Mouse (Mus musculus) left cerebral cortex, adult 2 months (tissue): ENCODE results near the gene Ttll4. TPM values are rescaled to one million over a fixed set of nuclear protein-coding genes. Genes with fewer than 3 reads are reported as not detected.

Experiments
- DNase-seq, 2 experiments: peaks; one replicate each; pipeline ENCODE4 v3.0.0; 2021 to 2022; ENCODE audit warnings: low spot score in 2 of 2, mixed read lengths in 1 of 2; ENCODE audit errors: extremely low spot score in 1 of 2
- H3K27ac ChIP-seq: fragments of 200-600 bp; 2 replicates; pipeline ENCODE4 v1.8.1; 2022
- H3K4me3 ChIP-seq: fragments of 200-600 bp; 2 replicates; pipeline ENCODE4 v1.8.1; 2022
- CTCF ChIP-seq: fragments of 200-600 bp; IDR thresholded peaks from 2 replicates; pipeline ENCODE4 v1.8.1; 2022; ENCODE audit warnings: antibody characterized with exemption, mild to moderate bottlenecking, moderate library complexity
- intact Hi-C: fragments of 180-260 bp; cut with DNase I; formaldehyde crosslinking; loops from one replicate; pipeline ENCODE4 v1.15.1; 2025
- long read RNA-seq, 2 experiments: library from polyadenylated mRNA; stranded (forward); transcript quantifications; one replicate each; pipeline ENCODE4 v2.0.0; 2021; ENCODE audit warnings: borderline mapping rate in 2 of 2
- total RNA-seq, 2 experiments: library from RNA; stranded (reverse); gene quantifications; 2 replicates each; pipeline ENCODE4 v1.2.3; 2021

Ttll4 gene
- 10 to 100 TPM; 22.1 to 24.1 TPM for total RNA-seq
- long read RNA-seq, experiment 1, partial matches to known transcripts = 1 of 7 reads
- long read RNA-seq, experiment 1, other reads (novel, unspliced or antisense) = 6 of 7 reads
- long read RNA-seq, experiment 2, full-length matches to known transcripts = 5 of 14 reads
- long read RNA-seq, experiment 2, partial matches to known transcripts = 2 of 14 reads
- long read RNA-seq, experiment 2, other reads (novel, unspliced or antisense) = 7 of 14 reads

- peak; percentile 87 to 93 for DNase-seq
- intact Hi-C loops = no loop called here
- peak; percentile 56 for TF ChIP-seq CTCF
- H3K27ac ChIP-seq = peak within 1 kb of the TSS; percentile 91
- peak within 1 kb of the TSS; percentile 98 for H3K4me3 ChIP-seq
Observed at GRCm38 (mm10) chr1:74661448-74662195, at the start of gene Ttll4. TSS of gene Ttll4 (plus strand) at chr1:74661745.

GRCm38 (mm10) chr1:74624183-74624582 lies 37.4 kb upstream of the Ttll4 start:
- DNase-seq = no peak
- no peak for TF ChIP-seq CTCF
- H3K4me3 ChIP-seq = no peak overlapping the region
- intact Hi-C loops = no loop called here
- no peak overlapping the region for H3K27ac ChIP-seq

DNA sequence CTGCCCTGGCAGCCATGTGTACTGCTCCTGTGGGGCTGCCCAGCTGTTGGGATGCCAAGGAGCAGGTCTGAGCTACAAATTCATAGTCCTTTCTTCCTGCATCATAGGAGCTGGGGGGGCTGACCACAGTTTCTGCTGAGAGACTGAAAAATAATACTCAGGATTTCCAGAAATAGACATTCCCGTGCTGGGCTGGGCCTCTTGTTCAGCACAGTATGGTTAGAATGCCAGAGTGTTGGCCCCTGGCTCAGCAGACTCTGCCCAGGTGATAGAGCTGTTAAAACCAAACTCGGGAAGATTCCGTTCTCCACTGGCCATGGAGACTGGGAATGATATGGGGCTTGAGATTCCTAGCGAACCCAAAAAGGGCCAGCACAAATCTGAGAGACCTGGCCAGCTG lies 35.5 kb upstream of the Ttll4 start:
- no peak overlapping the region for H3K4me3 ChIP-seq
- H3K27ac ChIP-seq = no peak overlapping the region
- intact Hi-C loops = no loop called here
- TF ChIP-seq CTCF = no peak
- DNase-seq = no peak

- Histone ChIP-seq H3K4me3 (no peak overlapping the region), H3K27ac (no peak overlapping the region)
- intact Hi-C loops = no loop called here
- TF ChIP-seq CTCF = no peak
- DNase-seq = no peak
Observed at GRCm38 (mm10) chr1:74628001-74628400, 33.5 kb upstream of the Ttll4 start.

DNA sequence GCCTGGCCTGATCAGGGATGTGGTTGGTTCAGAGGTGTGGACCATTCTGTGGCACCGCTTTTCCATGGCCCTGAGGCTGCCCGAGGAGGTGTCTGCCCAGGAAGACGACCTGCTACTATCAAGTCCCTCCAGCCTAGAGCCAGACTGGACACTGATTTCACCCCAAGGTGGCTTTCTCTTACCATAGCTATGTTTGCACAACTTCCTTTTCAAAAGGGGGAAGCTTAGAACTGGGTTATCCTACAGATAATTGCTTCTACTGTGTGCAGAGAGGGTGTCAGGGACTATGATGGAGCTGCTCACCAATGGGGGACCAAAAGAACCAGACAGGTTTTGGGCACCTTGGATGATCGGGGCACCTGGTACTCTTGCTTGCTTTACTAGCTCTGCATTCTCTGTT lies 28.8 kb upstream of the Ttll4 start:
- Histone ChIP-seq H3K4me3 (no peak overlapping the region), H3K27ac (no peak overlapping the region)
- intact Hi-C loops = no loop called here
- no peak for DNase-seq
- TF ChIP-seq CTCF = no peak

- no peak for TF ChIP-seq CTCF
- intact Hi-C loops = no loop called here
Observed at GRCm38 (mm10) chr1:74643524-74643923, 18.0 kb upstream of the Ttll4 start.

DNA sequence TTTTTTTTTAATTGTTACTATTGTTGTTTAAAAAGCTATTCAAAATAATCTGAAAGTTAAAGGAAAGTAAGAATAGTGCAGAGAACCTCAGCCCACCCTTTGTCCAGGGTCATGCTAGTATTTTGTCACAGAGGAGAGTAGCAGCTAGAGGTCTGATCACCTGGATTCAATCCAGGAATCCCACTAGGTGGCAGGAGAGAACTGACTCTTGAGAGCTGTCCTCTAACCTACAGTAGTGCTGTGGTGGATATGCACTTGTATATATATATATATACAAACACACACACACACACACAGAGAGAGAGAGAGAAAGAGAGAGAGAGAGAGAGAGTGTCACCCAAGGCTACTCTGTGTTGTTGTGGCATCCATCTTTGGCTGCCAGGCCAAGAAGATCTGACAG lies 17.6 kb upstream of the Ttll4 start:
- peak; percentile 8; the same call in 1 of the 2 replicates for TF ChIP-seq CTCF
- no peak overlapping the region for H3K27ac ChIP-seq
- intact Hi-C loops = no loop called here
- DNase-seq = no peak
- H3K4me3 ChIP-seq = no peak overlapping the region

More at GRCm38 (mm10) chr1:74643524-74643923, 18.0 kb upstream of the Ttll4 start:
- no peak for DNase-seq
- Histone ChIP-seq H3K4me3 (no peak overlapping the region), H3K27ac (no peak overlapping the region)

DNA sequence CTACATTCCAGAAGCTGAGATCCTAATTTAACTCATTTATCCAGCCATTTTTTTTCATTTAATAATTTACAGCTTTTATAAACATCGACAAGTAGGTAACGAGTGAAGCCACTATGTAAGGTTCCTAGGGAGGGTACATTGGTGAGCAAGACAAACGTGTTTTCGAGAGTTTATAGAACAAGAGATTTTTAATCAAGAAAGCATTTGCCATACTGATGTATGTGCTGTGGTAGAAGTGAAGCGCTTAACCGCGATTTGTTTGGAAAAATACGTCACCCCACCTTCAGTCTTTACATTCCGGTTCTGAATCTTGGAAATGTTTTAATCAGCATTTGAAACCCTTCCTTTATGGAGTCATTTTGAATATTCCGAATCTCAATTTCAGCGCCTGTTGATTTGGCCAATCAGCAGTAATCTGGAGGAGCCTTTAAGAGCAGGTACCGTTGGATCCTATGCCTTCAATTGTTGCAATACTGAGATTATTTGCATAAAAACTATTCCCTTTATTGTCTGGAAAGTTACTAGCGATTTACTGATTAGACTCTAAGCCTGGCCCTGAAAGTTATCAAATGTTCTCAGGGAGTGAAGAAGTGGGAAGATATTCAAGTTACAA lies 814 bp downstream of the Ttll4 start:
- DNase-seq = no peak
- Histone ChIP-seq H3K4me3 (peak overlapping the region; percentile 98), H3K27ac (peak overlapping the region; percentile 91)
- TF ChIP-seq CTCF = no peak
- intact Hi-C loops = no loop called here

DNA sequence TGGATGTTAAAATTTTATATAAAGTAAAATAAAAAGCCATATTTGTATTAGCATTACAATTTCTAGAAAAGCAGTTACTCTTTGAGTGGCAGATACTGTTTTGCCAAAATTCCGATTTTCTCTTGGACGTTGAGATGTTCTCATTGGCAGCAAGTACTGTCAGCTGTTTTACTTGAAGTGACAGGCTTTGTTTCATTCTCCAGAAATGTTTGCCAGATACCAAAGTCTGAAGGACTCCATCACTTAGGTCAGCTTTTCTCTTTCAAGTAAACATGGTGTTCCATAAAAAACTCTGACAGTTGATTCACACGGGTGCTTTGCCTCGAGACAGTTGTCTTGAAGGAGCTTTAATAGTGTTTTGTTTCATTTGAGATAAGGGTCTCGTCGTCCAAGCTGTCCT lies 3.6 kb downstream of the Ttll4 start:
- DNase-seq = no peak
- no peak for TF ChIP-seq CTCF
- Histone ChIP-seq H3K27ac (no peak overlapping the region), H3K4me3 (no peak overlapping the region)
- intact Hi-C loops = no loop called here

GRCm38 (mm10) chr1:74668371-74668770 lies 6.8 kb downstream of the Ttll4 start:
- no peak overlapping the region for H3K27ac ChIP-seq
- intact Hi-C loops = no loop called here
- no peak for DNase-seq
- no peak for TF ChIP-seq CTCF
- no peak overlapping the region for H3K4me3 ChIP-seq

DNA sequence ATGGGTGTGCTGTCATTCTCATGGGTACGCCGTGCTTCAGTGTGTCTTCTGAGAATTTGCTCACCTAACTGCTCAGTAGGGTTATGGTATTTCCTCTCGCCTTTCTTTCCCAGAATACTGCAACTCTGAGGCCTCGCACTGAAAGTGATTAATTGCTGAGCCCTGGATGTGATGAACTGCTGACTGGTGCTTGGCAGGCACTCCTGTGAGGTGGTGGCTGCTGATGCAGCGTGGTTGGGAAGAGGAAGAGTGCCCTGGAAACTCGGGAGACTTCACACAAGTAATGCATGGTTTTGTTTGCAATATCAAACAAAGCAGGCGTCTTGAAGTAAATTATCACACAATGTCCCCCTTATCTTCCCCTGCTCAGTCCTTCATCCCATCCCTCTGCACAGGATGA lies 11.2 kb downstream of the Ttll4 start:
- intact Hi-C loops = no loop called here
- H3K4me3 ChIP-seq = no peak overlapping the region
- no peak for DNase-seq
- no peak for TF ChIP-seq CTCF
- H3K27ac ChIP-seq = no peak overlapping the region

DNA sequence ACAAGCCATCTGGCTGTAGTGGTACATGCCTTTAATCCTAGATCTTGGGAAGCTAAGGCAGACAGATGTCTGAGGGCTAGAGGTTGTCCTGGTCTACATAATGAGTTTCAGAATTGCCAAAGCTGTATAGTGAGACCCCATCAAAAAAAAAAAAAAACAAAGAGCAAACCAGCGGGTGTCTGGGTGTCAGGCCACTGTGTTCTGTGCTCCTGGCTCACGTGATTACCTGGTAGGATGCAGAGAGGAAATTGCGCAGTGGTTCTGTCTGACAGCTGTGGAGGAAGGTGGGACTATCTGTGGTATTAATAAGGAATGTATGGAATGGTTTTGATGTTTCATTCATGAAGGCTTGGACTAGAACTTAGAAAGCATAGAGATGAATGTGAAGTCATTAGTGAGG lies 15.3 kb downstream of the Ttll4 start:
- TF ChIP-seq CTCF = no peak
- H3K4me3 ChIP-seq = no peak overlapping the region
- DNase-seq = no peak
- intact Hi-C loops = no loop called here
- no peak overlapping the region for H3K27ac ChIP-seq

DNA sequence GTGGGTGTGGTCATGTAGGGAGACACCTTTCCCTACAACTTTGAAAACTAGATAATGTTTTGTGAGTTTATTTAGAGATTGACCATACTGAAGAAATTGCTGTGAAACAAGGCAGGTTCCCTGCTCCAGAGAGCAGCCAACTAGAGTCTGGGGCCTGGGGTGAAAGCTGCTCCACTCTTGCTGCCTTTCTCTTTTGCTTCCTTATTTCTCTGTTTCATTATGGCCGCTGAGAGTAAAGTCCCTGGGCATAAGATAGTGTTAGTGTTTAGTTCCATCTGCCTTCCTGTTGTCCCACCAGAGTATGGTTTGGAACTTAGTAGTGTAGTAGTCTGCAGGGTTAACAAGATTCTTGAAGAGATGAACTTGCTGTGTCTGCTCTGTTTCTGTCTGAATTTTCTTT lies 16.3 kb downstream of the Ttll4 start:
- no peak for TF ChIP-seq CTCF
- intact Hi-C loops = no loop called here
- DNase-seq = no peak
- no peak overlapping the region for H3K4me3 ChIP-seq
- no peak overlapping the region for H3K27ac ChIP-seq
